Mouse (Mus musculus) layer of hippocampus, adult 2 months (tissue): ENCODE data around the gene Mrpl54. TPM values are rescaled to one million over a fixed set of nuclear protein-coding genes. Genes with fewer than 3 reads are reported as not detected.

Source experiments
- DNase-seq, 2 experiments: peaks; one replicate each; pipeline ENCODE4 v3.0.0; 2022; ENCODE audit warnings: low spot score in 2 of 2
- H3K27ac ChIP-seq: fragments of 200-600 bp; 2 replicates; pipeline ENCODE4 v1.8.1; 2022
- H3K4me3 ChIP-seq: fragments of 200-600 bp; 2 replicates; pipeline ENCODE4 v1.8.1; 2022; ENCODE audit warnings: mild to moderate bottlenecking
- CTCF ChIP-seq: fragments of 200-600 bp; conservative IDR thresholded peaks from 2 replicates; pipeline ENCODE4 v1.8.1; 2022; ENCODE audit warnings: antibody characterized with exemption, mild to moderate bottlenecking, moderate library complexity
- total RNA-seq, 2 experiments: library from RNA; stranded (reverse); gene quantifications; 2 replicates each; pipeline ENCODE4 v1.2.3; 2021

Gene Mrpl54
- total RNA-seq, 2 experiments from 2014 or later = 37.4 to 42.0 TPM

DNA sequence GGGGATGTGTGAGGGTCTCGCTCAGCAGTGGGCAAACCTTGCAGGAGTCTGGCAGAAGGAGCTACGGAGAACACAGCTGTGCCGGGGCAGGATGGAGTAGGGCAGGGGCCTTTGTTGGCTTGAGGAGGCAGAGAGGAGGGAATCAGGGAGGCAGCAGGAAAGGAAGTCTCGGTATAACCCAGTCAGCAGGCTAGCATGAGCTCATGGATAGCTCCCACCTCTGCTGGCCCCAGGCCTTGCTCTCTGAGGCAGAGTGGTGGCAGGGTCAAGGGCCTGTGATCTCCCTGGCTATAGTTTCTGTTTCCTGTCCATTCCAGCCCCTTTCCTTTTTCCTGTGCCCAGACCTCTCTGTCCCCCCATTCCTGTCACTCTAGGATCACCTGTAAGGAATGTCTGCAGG lies 35.6 kb upstream of the Mrpl54 start:
- DNase-seq = no peak
- H3K27ac ChIP-seq = peak overlapping the region; percentile 83
- no peak for TF ChIP-seq CTCF
- H3K4me3 ChIP-seq = peak overlapping the region; percentile 33; the same call in 1 of the 2 replicates

DNA sequence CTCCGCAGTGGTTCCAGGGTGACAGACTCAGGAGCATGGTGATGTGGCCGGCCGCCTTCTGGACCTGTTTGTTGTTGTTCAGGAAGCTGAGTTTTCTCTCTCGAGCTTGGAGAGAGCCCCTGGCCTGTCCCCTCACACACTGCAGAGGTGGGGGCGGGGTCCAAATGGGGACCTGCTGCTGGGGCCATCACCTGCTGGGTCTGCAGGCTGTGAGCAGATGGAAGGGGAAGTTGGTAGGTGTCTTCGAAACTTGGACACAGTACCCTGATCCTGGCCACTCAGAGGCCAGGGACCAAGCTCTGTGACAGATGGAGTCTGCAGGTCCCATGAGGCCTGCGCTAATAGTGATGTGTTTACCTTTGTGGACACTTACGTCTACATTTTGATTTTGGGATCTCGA lies 34.6 kb upstream of the Mrpl54 start:
- no peak overlapping the region for H3K4me3 ChIP-seq
- no peak for TF ChIP-seq CTCF
- DNase-seq = no peak
- peak overlapping the region; percentile 83; the same call in 1 of the 2 replicates for H3K27ac ChIP-seq

GRCm38 (mm10) chr10:81300352-81300907 lies 33.7 kb upstream of the Mrpl54 start:
- DNase-seq = no peak
- peak overlapping the region; percentile 61; the same call in 1 of the 2 replicates for H3K27ac ChIP-seq
- no peak overlapping the region for H3K4me3 ChIP-seq
- no peak for TF ChIP-seq CTCF

GRCm38 (mm10) chr10:81299585-81300351 lies 33.0 kb upstream of the Mrpl54 start:
- no peak for TF ChIP-seq CTCF
- Histone ChIP-seq H3K27ac (peak overlapping the region; percentile 61; the same call in 1 of the 2 replicates), H3K4me3 (no peak overlapping the region)
- DNase-seq = no peak

GRCm38 (mm10) chr10:81298369-81299100 lies 31.8 kb upstream of the Mrpl54 start:
- peak; percentile 35 for TF ChIP-seq CTCF
- DNase-seq = peak in 1 of 2 experiments; percentile 67
- Histone ChIP-seq H3K4me3 (no peak overlapping the region), H3K27ac (peak overlapping the region; percentile 61)

GRCm38 (mm10) chr10:81297845-81298244 lies 31.1 kb upstream of the Mrpl54 start:
- DNase-seq = no peak
- no peak for TF ChIP-seq CTCF
- Histone ChIP-seq H3K27ac (peak overlapping the region; percentile 61), H3K4me3 (no peak overlapping the region)

GRCm38 (mm10) chr10:81297246-81297645 lies 30.5 kb upstream of the Mrpl54 start:
- peak overlapping the region; percentile 61 for H3K27ac ChIP-seq
- DNase-seq = no peak
- TF ChIP-seq CTCF = no peak
- H3K4me3 ChIP-seq = no peak overlapping the region

DNA sequence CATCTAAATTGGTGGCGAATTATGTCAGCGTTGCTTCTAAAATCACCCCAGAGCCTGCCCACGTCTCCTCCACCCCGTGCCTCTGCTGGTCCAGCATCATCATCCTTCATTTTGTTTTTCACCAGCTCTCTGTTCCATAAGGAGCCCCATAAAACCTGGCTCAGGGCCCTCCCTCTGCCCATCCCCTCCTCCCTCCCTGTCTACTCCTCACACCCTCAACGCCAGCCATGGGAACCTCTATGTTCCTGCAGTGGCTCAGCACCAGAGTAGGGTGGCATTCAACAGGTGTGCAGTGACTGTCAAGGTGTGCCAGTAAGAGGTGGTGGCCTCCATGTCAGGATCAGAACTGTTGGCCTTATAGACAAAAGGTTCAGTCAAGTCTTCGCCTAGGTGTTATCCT lies 28.5 kb upstream of the Mrpl54 start:
- Histone ChIP-seq H3K27ac (peak overlapping the region; percentile 97), H3K4me3 (peak overlapping the region; percentile 91)
- DNase-seq = peak in 1 of 2 experiments; percentile 39
- no peak for TF ChIP-seq CTCF

GRCm38 (mm10) chr10:81294442-81294841 lies 27.7 kb upstream of the Mrpl54 start:
- no peak for TF ChIP-seq CTCF
- DNase-seq = no peak
- H3K4me3 ChIP-seq = peak overlapping the region; percentile 91
- H3K27ac ChIP-seq = peak overlapping the region; percentile 97

GRCm38 (mm10) chr10:81293334-81294030 lies 26.7 kb upstream of the Mrpl54 start:
- no peak for TF ChIP-seq CTCF
- DNase-seq = no peak
- Histone ChIP-seq H3K27ac (peak overlapping the region; percentile 97), H3K4me3 (peak overlapping the region; percentile 91)

DNA sequence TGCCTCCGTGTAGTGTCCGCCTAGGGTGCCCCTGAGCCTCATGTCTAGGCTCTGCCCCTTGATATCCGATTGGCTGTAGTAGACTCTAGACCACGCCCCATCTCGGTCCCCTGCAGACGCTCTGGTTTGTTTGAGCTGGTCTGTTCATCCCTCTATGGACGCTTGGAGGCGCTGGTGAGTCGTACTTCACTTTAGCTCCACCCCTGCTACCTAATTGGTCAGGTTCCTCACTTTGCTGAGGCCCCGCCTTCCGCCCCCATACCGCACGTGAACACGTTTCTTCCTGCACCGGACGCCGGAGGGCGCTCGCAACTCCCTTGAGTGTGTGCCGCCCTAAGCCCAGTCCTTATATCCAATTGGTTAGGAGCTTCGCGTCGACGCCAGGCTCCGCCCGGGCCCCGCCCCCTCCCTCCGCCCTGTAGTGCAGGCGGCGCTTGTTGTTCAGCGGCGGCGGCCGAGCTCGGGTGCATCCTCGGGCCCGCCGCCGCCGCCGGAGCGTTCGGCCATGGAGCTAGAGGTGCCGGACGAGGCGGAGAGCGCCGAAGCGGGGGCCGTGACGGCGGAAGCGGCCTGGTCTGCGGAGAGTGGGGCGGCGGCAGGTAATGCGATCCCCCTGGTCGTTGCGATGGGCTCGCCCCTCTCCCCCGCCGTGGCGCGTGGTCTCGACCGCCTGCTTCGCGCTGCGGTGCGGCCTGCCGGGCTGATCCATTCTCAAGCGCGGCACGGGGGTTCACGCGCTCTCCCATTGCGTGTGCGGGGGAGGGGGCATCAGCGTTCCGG lies 26.0 kb upstream of the Mrpl54 start, which contains the start of gene Pip5k1c:
Gene Pip5k1c, plus strand, starts transcription at position 410 of the 780 bp plus-strand sequence.
- Histone ChIP-seq H3K27ac (peak within 1 kb of the TSS; percentile 97), H3K4me3 (peak within 1 kb of the TSS; percentile 91)
- peak; percentile 87 for TF ChIP-seq CTCF
- peak; percentile 99 to 100 for DNase-seq
